Mouse (Mus musculus) neural tube, embryonic 14.5 days (tissue): ENCODE measurements around the gene Kank1. TPM values are rescaled to one million over a fixed set of nuclear protein-coding genes. Genes with fewer than 3 reads are reported as not detected.

Source experiments
- ATAC-seq: fragments of 200-750 bp; cut with Nextera tagmentation; 2 replicates; pipeline ENCODE4 v1.8.0; 2017; ENCODE audit warnings: low read depth, mild to moderate bottlenecking, moderate TSS enrichment, moderate library complexity
- H3K27ac ChIP-seq: fragments of 300-500 bp; sonication (generic); 2 replicates; pipeline ENCODE4 v1.5.1; 2014; ENCODE audit warnings: low read depth, mild to moderate bottlenecking, control low read depth, low read length, moderate library complexity, mixed read lengths
- H3K27me3 ChIP-seq: fragments of 300-500 bp; sonication (generic); 2 replicates; pipeline ENCODE4 v1.6.1; 2014; ENCODE audit warnings: low read length; ENCODE audit not compliant: control insufficient read depth, insufficient read depth
- H3K36me3 ChIP-seq: fragments of 300-500 bp; sonication (generic); 2 replicates; pipeline ENCODE4 v1.6.1; 2014; ENCODE audit warnings: low read length, mixed read lengths; ENCODE audit not compliant: control insufficient read depth, insufficient read depth
- H3K4me1 ChIP-seq: fragments of 300-500 bp; sonication (generic); 2 replicates; pipeline ENCODE4 v1.6.1; 2014; ENCODE audit warnings: low read length; ENCODE audit not compliant: control insufficient read depth, insufficient read depth
- H3K4me2 ChIP-seq: fragments of 300-500 bp; sonication (generic); 2 replicates; pipeline ENCODE4 v1.6.1; 2014; ENCODE audit warnings: mild to moderate bottlenecking, low read depth, low read length, control low read depth
- H3K4me3 ChIP-seq: fragments of 300-500 bp; sonication (generic); 2 replicates; pipeline ENCODE4 v1.5.1; 2014; ENCODE audit warnings: low read depth, low read length, control low read depth, mixed read lengths
- H3K9ac ChIP-seq: fragments of 300-500 bp; sonication (generic); replicated peaks from 2 replicates; pipeline ENCODE4 v1.6.1; 2014; ENCODE audit warnings: low read depth, mild to moderate bottlenecking, control low read depth, low read length, mixed read lengths
- H3K9me3 ChIP-seq: fragments of 300-500 bp; sonication (generic); 2 replicates; pipeline ENCODE4 v1.6.1; 2016; ENCODE audit warnings: low read length; ENCODE audit not compliant: control insufficient read depth
- WGBS: fragments of 180-500 bp; shearing (Covaris S2); extraction: QIAGEN DNeasy Blood & Tissue Kit; methylation state at CpG from one replicate; pipeline ENCODE4 v1.1.7; 2014; 5-methylcytosine and 5-hydroxymethylcytosine counted together
- polyA plus RNA-seq: library from polyadenylated mRNA; unstranded; fragments of >200 nt; fragmentation: Nextera tagmentation; extraction: Ambion mirVana; gene quantifications from 2 replicates; pipeline ENCODE4 v1.2.1, GENCODE M21; 2014

Kank1 gene
- polyA plus RNA-seq, 1 experiment from 2014 or later = 15.7 TPM

DNA sequence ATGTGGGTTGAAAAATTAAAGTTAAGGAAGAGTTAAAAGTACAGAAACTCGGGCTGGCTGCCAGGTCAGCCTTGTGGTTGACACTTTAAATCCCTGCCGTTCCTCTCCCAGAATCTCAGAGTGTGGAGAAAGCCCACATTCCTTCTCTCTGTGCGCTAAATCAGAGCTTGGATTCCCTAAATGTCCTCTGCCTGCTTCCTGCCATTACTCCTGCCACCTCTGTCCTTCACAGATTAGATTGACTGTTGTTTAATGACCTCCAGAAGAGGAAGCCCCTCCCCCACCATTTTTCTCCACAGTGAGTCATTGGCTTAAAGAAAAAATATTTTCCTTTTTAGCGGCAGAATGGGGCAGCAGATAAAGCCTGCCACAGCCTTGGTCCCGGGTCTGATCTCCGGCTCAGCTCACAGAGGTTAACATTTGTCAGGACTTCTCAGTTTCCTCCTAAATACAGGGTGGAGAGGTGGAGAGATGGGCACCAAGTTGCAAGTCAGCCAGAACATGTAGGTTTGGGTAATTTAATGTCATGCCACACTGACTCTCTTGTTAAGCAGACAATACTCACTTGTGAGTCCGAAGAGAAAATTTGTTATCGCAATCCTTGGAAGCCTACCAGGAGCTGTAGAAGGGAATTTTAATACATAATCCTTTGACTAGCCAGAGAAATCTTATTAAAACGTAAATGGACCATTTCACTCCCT is 162.9 kb downstream of the Kank1 start:
- peak overlapping the region; percentile 28; the same call in 1 of the 2 replicates for H3K27ac ChIP-seq
- no peaks in the 10 kb centered on the region for H3K36me3 ChIP-seq
- peak overlapping the region; percentile 33; the same call in 1 of the 2 replicates for H3K4me2 ChIP-seq
- H3K4me1 ChIP-seq = peaks cover 23% of the 10 kb centered on the region
- no peaks in the 10 kb centered on the region for H3K9me3 ChIP-seq
- no peak for ATAC-seq
- H3K4me3 ChIP-seq = no peak overlapping the region
- H3K9ac ChIP-seq = 0 out of 2 replicates have a peak overlapping the region, but pooled peaks have one; percentile 16
- WGBS = 13% methylated on average over 9 of the region's 9 CpGs
- H3K27me3 ChIP-seq = no peaks in the 10 kb centered on the region

DNA sequence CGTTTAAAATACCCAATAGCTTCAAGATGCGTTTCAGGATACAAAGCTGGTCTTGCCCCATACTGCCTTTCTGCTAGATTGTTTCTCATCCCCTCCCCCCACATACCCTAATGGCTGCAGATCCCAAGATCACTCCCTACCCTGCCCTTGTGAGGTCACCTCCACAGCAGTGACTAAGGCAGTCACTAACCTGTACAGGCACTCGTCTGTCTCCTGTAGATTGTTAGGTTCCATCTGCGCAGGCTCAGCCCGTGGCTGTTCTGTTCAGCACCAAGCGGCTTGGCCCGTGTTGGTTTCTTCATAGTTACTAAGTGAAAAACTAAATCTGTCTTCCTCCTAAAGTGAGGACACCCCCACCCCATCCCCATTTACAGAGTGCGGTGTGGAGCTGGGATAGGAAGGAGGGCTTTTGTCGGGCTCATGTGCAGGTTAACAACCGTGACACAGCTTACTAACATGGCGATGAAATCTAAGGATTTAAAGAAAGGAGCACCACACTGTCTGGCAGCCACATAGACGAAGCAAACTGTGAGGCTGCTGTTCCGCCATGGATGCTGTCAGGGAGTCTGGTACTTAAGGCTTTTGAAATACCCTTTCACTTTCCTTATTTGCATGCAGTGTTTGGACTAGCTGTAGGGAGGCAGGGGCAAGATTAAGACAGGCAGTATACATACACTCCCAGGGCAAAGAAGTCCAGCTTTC is 163.6 kb downstream of the Kank1 start:
- ATAC-seq = peak; percentile 72
- WGBS = 20% methylated on average over 13 of the region's 13 CpGs
- H3K4me1 ChIP-seq = peaks cover 23% of the 10 kb centered on the region
- H3K9me3 ChIP-seq = no peaks in the 10 kb centered on the region
- H3K27ac ChIP-seq = peak overlapping the region; percentile 44
- 0 out of 2 replicates have a peak overlapping the region, but pooled peaks have one; percentile 16 for H3K9ac ChIP-seq
- no peaks in the 10 kb centered on the region for H3K27me3 ChIP-seq
- H3K4me2 ChIP-seq = peak overlapping the region; percentile 33; the same call in 1 of the 2 replicates
- no peaks in the 10 kb centered on the region for H3K36me3 ChIP-seq
- no peak overlapping the region for H3K4me3 ChIP-seq

DNA sequence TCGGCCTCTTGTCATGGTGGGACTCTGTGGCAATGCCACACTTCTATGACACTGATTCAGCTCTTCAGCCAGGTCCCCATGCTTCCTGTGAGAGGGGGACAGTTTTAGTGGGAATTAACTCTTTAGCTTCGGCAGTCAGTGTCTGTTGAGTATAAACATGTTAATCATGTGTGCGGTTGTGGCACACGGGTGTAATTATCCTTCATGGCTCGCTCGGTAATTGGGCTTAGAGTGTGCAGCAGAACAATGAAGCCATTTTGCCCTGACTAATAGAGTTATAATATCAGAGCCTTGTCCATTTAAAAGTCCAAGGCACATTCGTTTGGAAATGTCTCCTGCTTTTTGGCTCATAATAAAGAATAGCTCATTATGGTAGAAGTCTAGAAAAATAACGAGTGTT is 164.7 kb downstream of the Kank1 start:
- H3K9me3 ChIP-seq = no peaks in the 10 kb centered on the region
- no peaks in the 10 kb centered on the region for H3K36me3 ChIP-seq
- H3K27ac ChIP-seq = no peak overlapping the region
- H3K9ac ChIP-seq = no peak overlapping the region
- H3K27me3 ChIP-seq = no peaks in the 10 kb centered on the region
- no peak overlapping the region for H3K4me2 ChIP-seq
- no peak overlapping the region for H3K4me3 ChIP-seq
- peaks cover 27% of the 10 kb centered on the region for H3K4me1 ChIP-seq
- no peak for ATAC-seq
- 36% methylated on average over 8 of the region's 8 CpGs for WGBS

DNA sequence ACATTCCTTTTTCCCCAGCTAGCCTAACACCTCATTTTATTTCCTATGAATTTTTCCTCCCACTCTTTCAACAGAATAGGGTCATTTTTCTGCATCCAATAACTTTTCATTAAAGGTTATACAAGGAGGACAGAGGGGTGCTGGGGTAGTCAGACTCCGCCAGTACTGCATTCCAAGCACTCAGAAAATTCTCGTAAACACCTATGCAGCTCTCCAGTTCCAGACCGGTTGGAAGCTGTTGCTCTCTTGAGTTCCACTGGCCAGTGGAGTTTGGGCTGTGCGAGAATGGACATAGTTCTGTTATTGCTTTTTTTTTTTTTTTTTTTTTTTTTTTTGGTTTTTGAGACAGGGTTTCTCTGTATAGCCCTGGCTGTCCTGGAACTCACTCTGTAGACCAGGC is 167.4 kb downstream of the Kank1 start:
- Histone ChIP-seq H3K9ac (no peak overlapping the region), H3K27ac (no peak overlapping the region), H3K4me2 (no peak overlapping the region), H3K27me3 (no peaks in the 10 kb centered on the region), H3K36me3 (no peaks in the 10 kb centered on the region), H3K9me3 (no peaks in the 10 kb centered on the region), H3K4me3 (no peak overlapping the region), H3K4me1 (peaks cover 27% of the 10 kb centered on the region)
- no peak for ATAC-seq
- 97% methylated on average over 4 of the region's 4 CpGs for WGBS

DNA sequence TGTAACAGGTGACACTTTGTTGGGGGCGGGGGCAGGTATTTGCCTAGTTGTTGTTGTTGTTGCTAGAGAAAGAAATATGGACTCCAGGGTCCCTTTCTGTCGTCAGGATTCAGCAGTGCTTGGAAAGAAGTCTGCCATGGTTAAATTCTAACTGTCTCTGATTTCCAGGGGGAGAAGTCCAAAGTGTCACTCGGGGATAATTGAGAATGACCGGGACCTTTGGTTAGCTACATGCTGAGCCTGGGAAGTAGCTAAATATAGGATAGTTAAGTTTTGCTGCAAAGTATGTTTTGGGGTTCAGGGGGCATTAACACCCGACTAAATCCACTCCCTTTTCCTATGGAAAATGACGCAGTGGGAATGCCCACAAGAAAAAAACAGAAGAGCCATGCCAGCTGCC is 169.2 kb downstream of the Kank1 start:
- Histone ChIP-seq H3K36me3 (no peaks in the 10 kb centered on the region), H3K9ac (0 out of 2 replicates have a peak overlapping the region, but pooled peaks have one; percentile 26), H3K4me2 (peak overlapping the region; percentile 75; the same call in 1 of the 2 replicates), H3K27me3 (no peaks in the 10 kb centered on the region), H3K4me1 (peaks cover 10% of the 10 kb centered on the region; the same call in 1 of the 2 replicates), H3K27ac (no peak overlapping the region), H3K4me3 (no peak overlapping the region; the same call in 1 of the 2 replicates), H3K9me3 (no peaks in the 10 kb centered on the region)
- ATAC-seq = no peak
- WGBS = 32% methylated on average over 6 of the region's 6 CpGs

DNA sequence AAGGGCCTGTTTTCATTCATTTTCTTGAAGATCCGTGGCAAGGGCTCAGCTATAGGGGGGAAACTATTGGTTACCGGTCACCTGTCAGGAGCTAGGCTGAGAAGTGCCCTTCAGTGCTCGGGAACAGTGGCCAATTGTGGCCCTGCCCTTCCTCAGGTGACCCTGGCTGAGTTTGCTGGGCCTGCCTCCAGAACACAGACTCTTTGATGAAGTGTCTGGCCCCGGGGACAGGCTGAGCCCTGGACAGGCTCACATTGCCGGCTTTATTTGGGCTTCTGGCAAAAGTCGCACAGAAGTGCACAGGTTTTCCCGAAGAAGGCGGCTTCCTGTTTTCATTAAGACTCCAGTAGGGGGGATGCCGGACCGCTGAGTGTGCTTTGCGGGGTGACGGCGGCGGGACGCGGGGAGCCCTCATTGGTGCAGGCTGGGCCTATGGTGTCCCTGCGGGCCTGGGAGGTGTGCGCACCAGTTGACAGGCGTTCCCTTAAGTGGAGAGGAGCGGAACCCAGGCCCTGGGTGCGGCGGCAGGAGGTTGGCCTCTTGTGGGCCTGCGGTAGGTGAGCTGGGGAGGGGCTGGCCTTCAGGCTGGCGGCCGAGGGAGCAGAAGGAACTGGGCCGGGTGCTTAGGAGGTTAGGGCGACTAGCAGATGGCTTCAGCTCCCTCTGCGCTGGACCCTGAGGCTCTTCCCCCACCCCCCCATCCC is 169.9 kb downstream of the Kank1 start:
- H3K9me3 ChIP-seq = no peaks in the 10 kb centered on the region
- no peaks in the 10 kb centered on the region for H3K36me3 ChIP-seq
- H3K27ac ChIP-seq = no peak overlapping the region
- H3K27me3 ChIP-seq = no peaks in the 10 kb centered on the region
- H3K9ac ChIP-seq = peak overlapping the region; percentile 26; the same call in 1 of the 2 replicates
- peak overlapping the region; percentile 75 for H3K4me2 ChIP-seq
- peaks cover 7% of the 10 kb centered on the region; the same call in 1 of the 2 replicates for H3K4me1 ChIP-seq
- ATAC-seq = peak; percentile 80
- 3% methylated on average over 28 of the region's 28 CpGs for WGBS
- H3K4me3 ChIP-seq = peak overlapping the region; percentile 30

DNA sequence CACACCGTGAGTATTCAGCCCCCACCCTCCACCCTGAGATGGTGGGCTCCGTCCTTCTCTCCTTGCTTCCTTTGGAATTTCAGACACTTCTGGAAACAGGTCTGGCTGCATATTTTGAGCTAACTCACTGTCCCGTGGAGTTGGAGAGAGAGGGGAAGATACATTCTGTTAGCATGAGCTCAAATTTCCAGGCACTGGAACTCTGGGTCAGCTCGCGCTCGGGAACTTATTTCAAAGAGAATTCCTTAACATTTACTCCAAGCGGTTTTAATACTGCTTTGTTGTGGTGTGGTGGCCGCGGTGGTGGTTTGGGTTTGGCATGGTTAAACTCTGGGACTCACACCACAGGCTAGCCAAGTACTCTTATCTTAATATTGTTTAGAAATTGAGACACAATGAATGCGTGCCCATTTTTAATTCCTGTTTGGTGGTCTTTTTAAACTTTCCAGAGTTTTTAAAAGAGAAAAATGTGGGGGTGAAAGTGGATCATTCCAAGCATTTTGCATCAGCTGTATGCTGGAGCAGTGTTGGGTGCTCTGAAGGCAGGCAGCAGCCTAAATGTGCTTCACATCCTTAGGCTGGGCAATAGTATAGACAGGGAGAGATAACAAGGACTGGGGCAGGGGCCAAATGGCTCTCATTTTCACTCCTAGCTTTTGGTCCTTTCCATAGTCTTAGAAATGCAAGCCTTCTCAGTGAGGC is 170.6 kb downstream of the Kank1 start:
- H3K27ac ChIP-seq = no peak overlapping the region
- H3K4me1 ChIP-seq = 0 out of 2 replicates have a peak, but pooled peaks cover 4% of the 10 kb centered on the region

DNA sequence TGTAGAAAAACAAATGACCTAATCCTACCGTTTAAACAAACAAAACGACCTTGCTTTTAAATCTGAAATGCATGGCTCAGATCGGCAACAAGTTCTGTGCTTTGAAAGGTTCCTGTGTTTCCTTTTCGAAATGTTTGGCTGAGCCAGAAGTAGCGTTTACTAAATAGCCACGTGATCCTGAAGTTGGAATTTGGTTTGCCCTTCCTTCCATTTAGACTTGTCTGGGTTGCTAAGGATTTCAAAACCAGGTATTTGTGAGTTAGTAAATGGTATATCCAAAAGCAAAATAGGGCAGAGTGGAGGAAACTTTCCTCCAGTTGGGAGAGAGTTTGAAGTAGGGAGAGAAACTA is 171.1 kb downstream of the Kank1 start:
- 48% methylated on average over 6 of the region's 6 CpGs for WGBS
- Histone ChIP-seq H3K9me3 (no peaks in the 10 kb centered on the region), H3K27ac (no peak overlapping the region), H3K27me3 (no peaks in the 10 kb centered on the region), H3K36me3 (no peaks in the 10 kb centered on the region), H3K9ac (no peak overlapping the region), H3K4me3 (no peak overlapping the region), H3K4me1 (0 out of 2 replicates have a peak, but pooled peaks cover 4% of the 10 kb centered on the region), H3K4me2 (no peak overlapping the region)
- ATAC-seq = no peak

More for the DNA sequence above, 170.6 kb downstream of the Kank1 start:
- Histone ChIP-seq H3K9ac (no peak overlapping the region; the same call in 1 of the 2 replicates), H3K9me3 (no peaks in the 10 kb centered on the region), H3K4me2 (peak overlapping the region; percentile 75), H3K4me3 (peak overlapping the region; percentile 30), H3K27me3 (no peaks in the 10 kb centered on the region), H3K36me3 (no peaks in the 10 kb centered on the region)
- no peak for ATAC-seq
- 38% methylated on average over 10 of the region's 10 CpGs for WGBS
